Comparison of ENCODE assay signal across 21 mouse cellular contexts in genomic region chr16:50747698-50748097, GRCm38 (mm10).
"Had no signal": no experiment of that assay in that cellular context is flagged by ENCODE, and none has a peak within 500 bp of the region (broad histone marks: within the 10 kb centered on the region; RNA-seq: fewer than 3 reads in every experiment).

No protein-coding gene starts in this region.

- H3K4me2 ChIP-seq: limb, embryonic 13.5 days; liver, embryonic 12.5 days; liver, embryonic 15.5 days; lung, embryonic 15.5 days; midbrain, embryonic 12.5 days; midbrain, embryonic 15.5 days; neural tube, embryonic 12.5 days; neural tube, embryonic 15.5 days had no signal

- H3K27ac ChIP-seq: limb, embryonic 13.5 days; liver, embryonic 12.5 days; liver, embryonic 15.5 days; lung, embryonic 15.5 days; macrophage; midbrain, embryonic 12.5 days; midbrain, embryonic 15.5 days; neural tube, embryonic 12.5 days; neural tube, embryonic 15.5 days had no signal

- H3K4me1 ChIP-seq: liver, embryonic 12.5 days; liver, embryonic 15.5 days; midbrain, embryonic 12.5 days; midbrain, embryonic 15.5 days; neural tube, embryonic 12.5 days; neural tube, embryonic 15.5 days had no signal

- ATAC-seq: intestine, embryonic 16.5 days; liver, embryonic 12.5 days; midbrain, embryonic 15.5 days had no signal

- H3K9me3 ChIP-seq: limb, embryonic 13.5 days; liver, embryonic 12.5 days; liver, embryonic 15.5 days; lung, embryonic 15.5 days; midbrain, embryonic 12.5 days; midbrain, embryonic 15.5 days; neural tube, embryonic 12.5 days; neural tube, embryonic 15.5 days had no signal

- DNase-seq: kidney, adult 2 months; kidney, postnatal 10 days; kidney, postnatal 36 days; layer of hippocampus, adult 9-11 months; left cerebral cortex, postnatal 4 days; liver; lung, adult 18-20 months; right cerebral cortex, adult 18-20 months; right cerebral cortex, postnatal 14 days; right cerebral cortex, postnatal 4 days; thymus, postnatal 25 days had no signal

- H3K27me3 ChIP-seq: limb, embryonic 13.5 days; liver, embryonic 12.5 days; liver, embryonic 15.5 days; lung, embryonic 15.5 days; midbrain, embryonic 12.5 days; midbrain, embryonic 15.5 days; neural tube, embryonic 12.5 days; neural tube, embryonic 15.5 days had no signal

- H3K4me3 ChIP-seq: limb, embryonic 13.5 days; liver, embryonic 12.5 days; liver, embryonic 15.5 days; lung, embryonic 15.5 days; midbrain, embryonic 12.5 days; midbrain, embryonic 15.5 days; neural tube, embryonic 12.5 days; neural tube, embryonic 15.5 days had no signal

- H3K9ac ChIP-seq: limb, embryonic 13.5 days; liver, embryonic 12.5 days; liver, embryonic 15.5 days; lung, embryonic 15.5 days; midbrain, embryonic 12.5 days; midbrain, embryonic 15.5 days; neural tube, embryonic 12.5 days; neural tube, embryonic 15.5 days had no signal

- H3K36me3 ChIP-seq: limb, embryonic 13.5 days; liver, embryonic 12.5 days; liver, embryonic 15.5 days; lung, embryonic 15.5 days; midbrain, embryonic 12.5 days; midbrain, embryonic 15.5 days; neural tube, embryonic 12.5 days; neural tube, embryonic 15.5 days had no signal
